Comparison of ENCODE assay signal across 8 mouse cellular contexts in genomic region chrX:12839406-12840159, GRCm38 (mm10).
DNase-seq lines count a peak whose midpoint lies in the region; ATAC-seq lines count a peak whose summit lies in the region.

No protein-coding gene starts in this region.

- H3K27ac ChIP-seq in limb, embryonic 10.5 days: peak overlapping the region; percentile 73
- H3K27ac ChIP-seq in midbrain, embryonic 11.5 days (ENCODE audit: low read depth, low read length): peak overlapping the region; percentile 89
- peak overlapping the region; percentile 81 for H3K27ac ChIP-seq in stomach, embryonic 14.5 days (ENCODE audit: low read length)

- peaks cover 33% of the 10 kb centered on the region for H3K27me3 ChIP-seq in limb, embryonic 10.5 days (ENCODE audit: low read depth, poor library complexity, severe bottlenecking)
- H3K27me3 ChIP-seq in midbrain, embryonic 11.5 days (ENCODE audit: control insufficient read depth, insufficient read depth, low read length): no peaks in the 10 kb centered on the region
- no peaks in the 10 kb centered on the region for H3K27me3 ChIP-seq in stomach, embryonic 14.5 days (ENCODE audit: control insufficient read depth, insufficient read depth, low read length)

- no peaks in the 10 kb centered on the region for H3K9me3 ChIP-seq in limb, embryonic 10.5 days (replicated peaks)
- H3K9me3 ChIP-seq in midbrain, embryonic 11.5 days (ENCODE audit: control insufficient read depth, low read length): no peaks in the 10 kb centered on the region
- H3K9me3 ChIP-seq in stomach, embryonic 14.5 days (ENCODE audit: control insufficient read depth, low read depth, low read length): no peaks in the 10 kb centered on the region

- H3K36me3 ChIP-seq in limb, embryonic 10.5 days: no peaks in the 10 kb centered on the region
- no peaks in the 10 kb centered on the region for H3K36me3 ChIP-seq in midbrain, embryonic 11.5 days (ENCODE audit: control insufficient read depth, insufficient read depth, low read length)
- no peaks in the 10 kb centered on the region for H3K36me3 ChIP-seq in stomach, embryonic 14.5 days (ENCODE audit: control insufficient read depth, insufficient read depth, low read length)

- peak overlapping the region; percentile 42 for H3K4me3 ChIP-seq in limb, embryonic 10.5 days
- H3K4me3 ChIP-seq in midbrain, embryonic 11.5 days (ENCODE audit: low read depth, low read length): peak overlapping the region; percentile 1; the same call in 1 of the 2 replicates
- peak overlapping the region; percentile 18 for H3K4me3 ChIP-seq in stomach, embryonic 14.5 days (ENCODE audit: low read depth, low read length)

- peak overlapping the region; percentile 30 for H3K4me2 ChIP-seq in midbrain, embryonic 11.5 days
- H3K4me2 ChIP-seq in stomach, embryonic 14.5 days (replicated peaks; ENCODE audit: low read depth, low read length): peak overlapping the region; percentile 45

- peak overlapping the region; percentile 33; the same call in 1 of the 2 replicates for H3K9ac ChIP-seq in midbrain, embryonic 11.5 days (ENCODE audit: low read length)
- no peak overlapping the region for H3K9ac ChIP-seq in stomach, embryonic 14.5 days (replicated peaks; ENCODE audit: low read depth, low read length)

- ATAC-seq in common myeloid progenitor, adult 5-6 weeks (replicated peaks; ENCODE audit: low read depth, poor library complexity, severe bottlenecking): peak; percentile 94
- peak; percentile 85 for ATAC-seq in midbrain, embryonic 11.5 days (ENCODE audit: low FRiP score)
- ATAC-seq in stomach, embryonic 14.5 days (ENCODE audit: insufficient number of reproducible peaks, insufficient read depth, low FRiP score, low read depth): no peak

- DNase-seq in urinary bladder, postnatal 14 days (ENCODE audit: low spot score): peak; percentile 35
- no peak for DNase-seq in urinary bladder, postnatal 25 days (ENCODE audit: low spot score)
- DNase-seq in heart, adult 8-10 months (ENCODE audit: low spot score): peak; percentile 61
- DNase-seq in kidney, adult 18-20 months: peak; percentile 51
- peak; percentile 39 for DNase-seq in limb, embryonic 10.5 days (ENCODE audit: low spot score)
- peak; percentile 92 for DNase-seq in midbrain, embryonic 11.5 days (ENCODE audit: low spot score, missing footprints)

- no peaks in the 10 kb centered on the region for H3K4me1 ChIP-seq in limb, embryonic 10.5 days
- H3K4me1 ChIP-seq in midbrain, embryonic 11.5 days (ENCODE audit: control insufficient read depth, insufficient read depth, low read length): peaks cover 3% of the 10 kb centered on the region; the same call in 1 of the 2 replicates
- no peaks in the 10 kb centered on the region for H3K4me1 ChIP-seq in stomach, embryonic 14.5 days (ENCODE audit: control insufficient read depth, insufficient read depth, low read length)

- 16% methylated on average over 11 of the region's 11 CpGs for WGBS in limb, embryonic 10.5 days
- WGBS in midbrain, embryonic 11.5 days: 18% methylated on average over 11 of the region's 11 CpGs
- 29% methylated on average over 11 of the region's 11 CpGs for WGBS in stomach, embryonic 14.5 days
